Mouse (Mus musculus) hematopoietic stem cell, adult 5-6 weeks (primary cell): Measurements from ENCODE around the gene Ahsa1. TPM values are rescaled to one million over a fixed set of nuclear protein-coding genes. Genes with fewer than 3 reads are reported as not detected.

Experiments used
- ATAC-seq, 2 experiments: fragments of 125-278 bp in 1 of 2; replicated peaks in 1 of 2; 2 replicates each; pipeline ENCODE4 v1.8.0; 2016 to 2017; ENCODE audit warnings: inconsistent platforms in 2 of 2, mild to moderate bottlenecking in 2 of 2, moderate number of reproducible peaks in 2 of 2, low read depth in 1 of 2, moderate TSS enrichment in 1 of 2; ENCODE audit not compliant: low FRiP score in 2 of 2, poor library complexity in 2 of 2, severe bottlenecking in 2 of 2, insufficient read depth in 1 of 2, low TSS enrichment in 1 of 2
- total RNA-seq: library from RNA; stranded (forward); fragments of 172-1452, 232-1000 nt; gene quantifications from 2 replicates; pipeline ENCODE4 v1.2.3, GENCODE M21; 2017

Ahsa1 gene
- total RNA-seq, 1 experiment from 2014 or later = 244 TPM

- no peak for ATAC-seq
Measured at GRCm38 (mm10) chr12:87317951-87318350, 51.7 kb downstream of the Ahsa1 start.

GRCm38 (mm10) chr12:87319229-87319628 is 53.0 kb downstream of the Ahsa1 start:
- no peak for ATAC-seq

Other genes starting within 250 kb of the Ahsa1 start
- gene Tmem63c, start 245.1 kb upstream of the Ahsa1 start, total RNA-seq = not detected in 2 replicates
- gene Ngb, start 163.9 kb upstream of the Ahsa1 start, total RNA-seq = 2.3 TPM in 1 of 2 replicates, not detected in the other
- gene Gstz1, start 119.3 kb upstream of the Ahsa1 start, total RNA-seq = 29.0 TPM in 2 replicates
- 7.5 and 10.9 TPM in 2 replicates for gene Pomt2, start 118.5 kb upstream of the Ahsa1 start, total RNA-seq
- 0.50 and 3.6 TPM in 2 replicates for gene Samd15, start 66.8 kb upstream of the Ahsa1 start, total RNA-seq
- gene Tmed8, start 66.0 kb upstream of the Ahsa1 start, total RNA-seq = 11.7 and 12.4 TPM in 2 replicates
- 3.5 TPM in 1 of 2 replicates, not detected in the other for gene Noxred1, start 27.7 kb upstream of the Ahsa1 start, total RNA-seq
- 28.5 and 35.4 TPM in 2 replicates for gene Vipas39, start 223 bp upstream of the Ahsa1 start, total RNA-seq
- 1.2 TPM in 1 of 2 replicates, not detected in the other for gene Ism2, start 33.2 kb downstream of the Ahsa1 start, total RNA-seq
- 76.4 and 77.0 TPM in 2 replicates for gene Sptlc2, start 121.9 kb downstream of the Ahsa1 start, total RNA-seq
- gene Slirp, start 177.4 kb downstream of the Ahsa1 start, total RNA-seq = 16.2 and 41.1 TPM in 2 replicates
- gene Alkbh1, start 177.5 kb downstream of the Ahsa1 start, total RNA-seq = 49.1 and 60.5 TPM in 2 replicates
- 212 and 226 TPM in 2 replicates for gene Snw1, start 205.8 kb downstream of the Ahsa1 start, total RNA-seq
- not detected in 2 replicates for gene Gm5788, start 228.2 kb downstream of the Ahsa1 start, total RNA-seq
- gene Gm8300, start 247.8 kb downstream of the Ahsa1 start, total RNA-seq = not detected in 2 replicates